Mouse (Mus musculus) embryonic facial prominence, embryonic 15.5 days (tissue): ENCODE measurements at regions not wholly inside any gene's neighbourhood (a gene's known extent, or its start where the extent isn't known, plus 50 kb on each side); places are given as distances from the start of the nearest gene placed in this dataset.

ENCODE experiments used
- ATAC-seq: fragments of 200-750 bp; cut with Nextera tagmentation; 2 replicates; pipeline ENCODE4 v1.8.0; 2017; ENCODE audit warnings: low read depth, moderate TSS enrichment; ENCODE audit not compliant: insufficient number of reproducible peaks, low FRiP score, low TSS enrichment
- H3K27ac ChIP-seq: fragments of 300-500 bp; sonication (generic); replicated peaks from 2 replicates; pipeline ENCODE4 v1.5.1; 2015; ENCODE audit warnings: mild to moderate bottlenecking, inconsistent platforms
- H3K27me3 ChIP-seq: fragments of 300-500 bp; sonication (generic); 2 replicates; pipeline ENCODE4 v1.6.1; 2015; ENCODE audit warnings: inconsistent platforms
- H3K36me3 ChIP-seq: fragments of 300-500 bp; sonication (generic); 2 replicates; pipeline ENCODE4 v1.6.1; 2015; ENCODE audit warnings: mild to moderate bottlenecking, inconsistent platforms
- H3K4me1 ChIP-seq: fragments of 300-500 bp; sonication (generic); 2 replicates; pipeline ENCODE4 v1.6.1; 2015; ENCODE audit warnings: inconsistent platforms
- H3K4me2 ChIP-seq: fragments of 300-500 bp; sonication (generic); replicated peaks from 2 replicates; pipeline ENCODE4 v1.6.1; 2015; ENCODE audit warnings: mild to moderate bottlenecking, inconsistent platforms
- H3K4me3 ChIP-seq: fragments of 300-500 bp; sonication (generic); replicated peaks from 2 replicates; pipeline ENCODE4 v1.5.1; 2015; ENCODE audit warnings: mild to moderate bottlenecking, inconsistent platforms
- H3K9ac ChIP-seq: fragments of 300-500 bp; sonication (generic); 2 replicates; pipeline ENCODE4 v1.6.1; 2015; ENCODE audit warnings: inconsistent platforms
- H3K9me3 ChIP-seq: fragments of 300-500 bp; sonication (generic); replicated peaks from 2 replicates; pipeline ENCODE4 v1.6.1; 2016; ENCODE audit warnings: inconsistent platforms
- WGBS: fragments of 180-500 bp; shearing (Covaris S2); methylation state at CpG from one replicate; pipeline ENCODE4 v1.1.7; 2015; 5-methylcytosine and 5-hydroxymethylcytosine counted together

- Histone ChIP-seq H3K27ac (no peak overlapping the region), H3K4me3 (no peak overlapping the region), H3K9ac (no peak overlapping the region), H3K4me2 (no peak overlapping the region), H3K9me3 (no peaks in the 10 kb centered on the region), H3K4me1 (peaks cover 21% of the 10 kb centered on the region), H3K36me3 (no peaks in the 10 kb centered on the region), H3K27me3 (no peaks in the 10 kb centered on the region)
- no peak for ATAC-seq
- whole genome bisulfite sequencing: 67% methylated on average over 7 of the region's 7 CpGs
These were observed 65.9 kb upstream of the Slc45a1 start for GRCm38 (mm10) chr4:150717866-150718265.

DNA sequence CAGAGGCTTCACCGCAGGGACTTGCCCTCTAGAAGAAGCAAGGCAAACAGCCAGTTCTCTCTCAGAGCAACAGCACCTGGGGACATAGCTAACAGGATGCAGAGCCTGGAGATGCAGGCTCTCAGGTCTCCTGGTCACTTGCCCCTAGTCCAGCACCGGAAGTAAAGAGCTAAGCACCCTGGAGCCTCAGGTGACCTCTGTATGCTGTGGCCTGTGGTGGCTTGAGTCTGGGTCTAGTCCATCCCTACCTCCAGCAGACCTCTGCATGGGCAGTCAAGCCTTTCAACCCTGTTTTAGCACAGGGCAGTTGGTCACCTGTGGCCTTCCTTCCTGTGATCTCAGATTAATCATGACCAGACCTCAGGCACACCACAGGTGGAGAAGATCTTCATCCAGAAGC lies 63.1 kb upstream of the Slc45a1 start:
- no peak overlapping the region for H3K4me3 ChIP-seq
- H3K27me3 ChIP-seq: no peaks in the 10 kb centered on the region
- H3K9ac ChIP-seq: no peak overlapping the region
- H3K27ac ChIP-seq: no peak overlapping the region
- H3K36me3 ChIP-seq: no peaks in the 10 kb centered on the region
- WGBS: 69% methylated on average over 2 of the region's 2 CpGs
- ATAC-seq: no peak
- no peaks in the 10 kb centered on the region for H3K9me3 ChIP-seq
- H3K4me2 ChIP-seq: no peak overlapping the region
- H3K4me1 ChIP-seq: peaks cover 25% of the 10 kb centered on the region

DNA sequence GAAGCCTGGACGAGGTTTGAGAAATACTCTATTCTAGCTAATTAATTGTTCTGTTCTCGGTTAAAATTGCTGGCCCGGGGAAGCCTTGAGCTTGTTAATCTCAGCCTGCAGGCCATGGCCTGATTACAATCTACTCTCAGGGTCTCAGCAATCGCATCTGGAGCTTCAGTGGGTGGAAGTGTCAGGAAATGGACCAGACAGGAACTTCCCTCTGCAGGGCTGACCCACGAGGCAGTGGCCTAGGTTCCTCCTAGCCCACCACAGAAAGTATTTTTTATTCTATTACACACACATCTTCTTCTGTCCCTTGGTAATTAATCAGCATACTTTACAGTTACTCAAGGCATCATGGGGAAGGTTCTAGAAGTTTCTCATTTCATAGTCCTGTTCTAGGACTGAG lies 61.3 kb upstream of the Slc45a1 start:
- Histone ChIP-seq H3K27me3 (no peaks in the 10 kb centered on the region), H3K4me1 (peaks cover 24% of the 10 kb centered on the region), H3K4me3 (no peak overlapping the region), H3K4me2 (no peak overlapping the region), H3K9me3 (no peaks in the 10 kb centered on the region), H3K27ac (peak overlapping the region; percentile 63), H3K36me3 (no peaks in the 10 kb centered on the region), H3K9ac (no peak overlapping the region)
- WGBS: 21% methylated on average over 5 of the region's 5 CpGs
- no peak for ATAC-seq

GRCm38 (mm10) chr4:150712856-150713255 lies 60.9 kb upstream of the Slc45a1 start:
- Histone ChIP-seq H3K9ac (no peak overlapping the region), H3K4me3 (no peak overlapping the region), H3K4me1 (peaks cover 28% of the 10 kb centered on the region), H3K27ac (peak overlapping the region; percentile 63), H3K27me3 (no peaks in the 10 kb centered on the region), H3K9me3 (no peaks in the 10 kb centered on the region), H3K36me3 (no peaks in the 10 kb centered on the region), H3K4me2 (no peak overlapping the region)
- WGBS: 26% methylated on average over 10 of the region's 10 CpGs
- no peak for ATAC-seq

DNA sequence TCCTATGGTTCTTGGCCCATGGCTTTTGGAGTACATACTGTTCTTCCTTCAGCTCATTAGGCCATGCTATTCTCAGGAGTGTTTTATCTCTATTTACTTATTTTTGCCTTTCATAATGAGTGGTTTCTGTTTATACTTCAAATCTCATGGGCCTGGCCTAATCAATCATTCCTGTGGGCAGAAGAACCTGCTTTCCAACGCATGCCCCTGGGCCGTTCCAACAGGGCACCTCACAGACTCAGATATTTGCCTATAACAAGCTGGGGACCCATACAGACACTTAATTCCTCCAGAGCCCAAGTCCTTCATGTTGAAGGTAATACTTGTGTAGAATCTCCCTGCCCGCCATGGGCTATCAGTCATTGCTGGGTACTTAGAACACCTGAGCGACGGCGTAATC lies 59.7 kb upstream of the Slc45a1 start:
- 88% methylated on average over 6 of the region's 6 CpGs for WGBS
- Histone ChIP-seq H3K27me3 (no peaks in the 10 kb centered on the region), H3K36me3 (no peaks in the 10 kb centered on the region), H3K4me3 (no peak overlapping the region), H3K27ac (no peak overlapping the region), H3K9ac (no peak overlapping the region), H3K9me3 (no peaks in the 10 kb centered on the region), H3K4me1 (peaks cover 27% of the 10 kb centered on the region; the same call in 1 of the 2 replicates), H3K4me2 (no peak overlapping the region)
- ATAC-seq: no peak

- Histone ChIP-seq H3K36me3 (no peaks in the 10 kb centered on the region), H3K9ac (no peak overlapping the region), H3K4me3 (no peak overlapping the region), H3K9me3 (no peaks in the 10 kb centered on the region), H3K4me1 (peaks cover 24% of the 10 kb centered on the region; the same call in 1 of the 2 replicates), H3K4me2 (no peak overlapping the region), H3K27me3 (no peaks in the 10 kb centered on the region), H3K27ac (no peak overlapping the region)
- ATAC-seq: no peak
- WGBS: 41% methylated on average over 11 of the region's 11 CpGs
These were observed 57.6 kb upstream of the Slc45a1 start for GRCm38 (mm10) chr4:150709391-150710130.

- H3K9me3 ChIP-seq: 0 out of 2 replicates have a peak, but pooled peaks cover 2% of the 10 kb centered on the region
- peaks cover 24% of the 10 kb centered on the region; the same call in 1 of the 2 replicates for H3K4me1 ChIP-seq
- H3K4me3 ChIP-seq: no peak overlapping the region
- 65% methylated on average over 4 of the region's 4 CpGs for WGBS
- H3K36me3 ChIP-seq: no peaks in the 10 kb centered on the region
- no peaks in the 10 kb centered on the region for H3K27me3 ChIP-seq
- no peak for ATAC-seq
- no peak overlapping the region for H3K9ac ChIP-seq
- H3K27ac ChIP-seq: no peak overlapping the region
- H3K4me2 ChIP-seq: no peak overlapping the region
These were observed 56.6 kb upstream of the Slc45a1 start for GRCm38 (mm10) chr4:150708572-150708984.

DNA sequence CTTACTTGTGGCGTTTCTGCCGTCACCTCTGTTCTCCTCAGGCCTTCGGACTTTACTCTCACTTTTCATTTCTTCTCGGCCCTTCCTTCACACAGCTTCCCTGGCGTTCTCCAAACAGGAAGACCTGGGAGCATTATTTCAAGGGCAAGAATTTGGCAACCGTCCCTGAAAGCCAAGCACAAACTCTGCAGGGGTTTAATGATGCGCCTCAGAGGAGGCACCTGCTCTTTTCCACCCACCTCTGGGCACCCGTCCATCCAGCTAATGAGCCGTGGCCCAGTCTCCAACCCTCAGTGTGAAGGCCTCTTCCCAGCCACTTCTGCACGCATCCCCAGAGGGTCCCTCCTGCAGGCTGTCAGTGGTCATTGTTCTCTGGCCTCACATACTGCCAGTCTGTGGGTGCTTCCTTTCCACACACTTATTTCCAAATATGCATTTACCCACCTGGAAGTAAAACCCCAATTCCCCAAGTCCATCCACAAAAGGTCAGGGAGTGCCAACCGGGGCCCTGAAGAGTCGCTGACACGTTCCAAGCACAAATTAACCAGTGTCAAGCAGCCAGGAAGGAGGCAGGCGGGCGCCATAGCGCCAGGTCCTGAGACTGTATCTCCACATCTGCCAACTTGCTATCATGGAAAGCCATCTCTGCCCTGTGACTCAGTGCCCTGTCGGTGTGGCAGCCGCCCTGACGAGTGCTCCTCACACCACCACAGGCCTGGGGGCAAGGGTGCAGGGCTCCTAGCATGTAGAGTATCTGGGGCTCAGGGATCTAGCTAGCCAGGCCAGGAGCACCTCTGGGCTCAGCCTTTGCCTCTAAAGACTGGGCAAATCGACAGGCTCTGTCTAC lies 56.0 kb upstream of the Slc45a1 start:
- Histone ChIP-seq H3K36me3 (no peaks in the 10 kb centered on the region), H3K4me2 (no peak overlapping the region), H3K27ac (peak overlapping the region; percentile 5; the same call in 1 of the 2 replicates), H3K4me1 (peaks cover 18% of the 10 kb centered on the region; the same call in 1 of the 2 replicates), H3K9me3 (peaks cover 6% of the 10 kb centered on the region; the same call in 1 of the 2 replicates), H3K4me3 (no peak overlapping the region), H3K9ac (no peak overlapping the region), H3K27me3 (no peaks in the 10 kb centered on the region)
- ATAC-seq: no peak
- WGBS: 71% methylated on average over 20 of the region's 20 CpGs

DNA sequence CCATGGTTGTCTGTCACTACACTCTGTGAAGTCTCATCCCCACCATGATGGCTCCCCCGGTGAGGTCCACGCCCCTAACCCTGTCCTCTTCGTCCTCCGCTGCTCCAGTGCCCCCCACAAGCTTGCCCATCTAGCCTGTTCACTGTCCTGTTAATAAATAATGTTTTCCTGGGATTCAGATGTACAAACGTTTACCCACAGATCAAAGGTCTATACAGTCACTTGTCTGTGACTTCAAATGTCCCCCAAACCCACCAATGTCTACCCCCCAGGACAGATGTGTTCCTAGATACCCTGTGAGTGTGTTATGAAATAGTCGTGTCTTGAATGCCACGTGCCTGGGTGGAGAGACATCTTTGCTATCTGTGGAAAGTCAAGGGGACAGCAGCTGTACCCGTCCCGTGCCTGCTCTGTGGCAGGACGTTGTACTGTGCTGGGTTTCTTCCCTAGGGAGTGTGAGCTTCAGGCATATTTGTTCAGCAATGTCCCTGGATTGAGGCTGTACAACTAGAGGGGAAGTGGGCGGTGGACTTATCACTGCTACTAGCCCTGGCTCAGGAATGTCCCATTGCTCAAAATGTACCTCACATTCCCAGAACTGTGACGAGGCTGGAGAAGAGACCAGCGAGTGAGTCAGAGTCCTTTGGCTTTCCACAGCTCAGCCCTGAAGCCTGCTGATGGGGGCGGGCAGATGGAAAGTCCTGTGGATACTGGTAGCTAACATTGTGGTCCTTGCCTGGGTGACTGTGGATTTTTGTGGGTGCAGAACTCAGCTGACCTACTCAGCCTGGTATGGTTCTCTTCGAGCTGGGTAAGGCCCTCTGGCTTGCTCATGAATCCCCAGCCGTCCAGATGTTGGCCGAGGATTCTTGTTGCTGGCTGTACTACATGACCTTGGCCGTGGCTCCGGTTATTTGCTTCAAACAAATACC lies 55.1 kb upstream of the Slc45a1 start:
- 0 out of 2 replicates have a peak, but pooled peaks cover 13% of the 10 kb centered on the region for H3K4me1 ChIP-seq
- no peak overlapping the region for H3K9ac ChIP-seq
- no peaks in the 10 kb centered on the region for H3K36me3 ChIP-seq
- H3K9me3 ChIP-seq: peaks cover 6% of the 10 kb centered on the region; the same call in 1 of the 2 replicates
- no peak for ATAC-seq
- peak overlapping the region; percentile 5; the same call in 1 of the 2 replicates for H3K27ac ChIP-seq
- 67% methylated on average over 19 of the region's 19 CpGs for whole genome bisulfite sequencing
- H3K4me2 ChIP-seq: no peak overlapping the region
- no peak overlapping the region for H3K4me3 ChIP-seq
- H3K27me3 ChIP-seq: no peaks in the 10 kb centered on the region

- 0 out of 2 replicates have a peak, but pooled peaks cover 13% of the 10 kb centered on the region for H3K4me1 ChIP-seq
- no peaks in the 10 kb centered on the region for H3K36me3 ChIP-seq
- no peaks in the 10 kb centered on the region for H3K27me3 ChIP-seq
- peaks cover 6% of the 10 kb centered on the region; the same call in 1 of the 2 replicates for H3K9me3 ChIP-seq
- ATAC-seq: no peak
- 90% methylated on average over 7 of the region's 7 CpGs for WGBS
- H3K27ac ChIP-seq: no peak overlapping the region
- no peak overlapping the region for H3K4me2 ChIP-seq
- H3K4me3 ChIP-seq: no peak overlapping the region
- no peak overlapping the region for H3K9ac ChIP-seq
These were observed 54.3 kb upstream of the Slc45a1 start for GRCm38 (mm10) chr4:150706291-150706690.
